Mouse (Mus musculus): ENCODE results near the gene Mcrs1.
"Not testable (repeated sequence)": the region's sequence is repeated elsewhere in the genome, so short reads cannot be mapped to it uniquely, and the experiment has no call there.

The Mcrs1 gene

GRCm38 (mm10) chr15:99251626-99252380, at the start of gene Mcrs1:
Mcrs1 (minus strand) TSS chr15:99251961.
- peak; percentile 99 for DNase-seq (ENCODE audit: low read depth, low spot score)

GRCm38 (mm10) chr15:99296213-99296612, 44.5 kb upstream of the Mcrs1 start:
- no peak for DNase-seq (ENCODE audit: low read depth, low spot score)

- DNase-seq (ENCODE audit: low read depth, low spot score) = peak; percentile 31
These were observed 43.8 kb upstream of the Mcrs1 start, which contains the start of gene Fam186b for GRCm38 (mm10) chr15:99295484-99295981. Fam186b (minus strand) TSS chr15:99295888.

- peak; percentile 92 for DNase-seq (ENCODE audit: low read depth, low spot score)
These were observed 43.1 kb upstream of the Mcrs1 start, which contains the start of gene Prpf40b for GRCm38 (mm10) chr15:99294813-99295374. Prpf40b (plus strand) TSS chr15:99295087.

GRCm38 (mm10) chr15:99294287-99294686, 42.5 kb upstream of the Mcrs1 start:
- no peak for DNase-seq (ENCODE audit: low read depth, low spot score)

- no peak for DNase-seq (ENCODE audit: low read depth, low spot score)
These were observed 38.8 kb upstream of the Mcrs1 start for GRCm38 (mm10) chr15:99290586-99290985.

GRCm38 (mm10) chr15:99285189-99285535, 33.4 kb upstream of the Mcrs1 start:
- DNase-seq (ENCODE audit: low read depth, low spot score) = no peak

GRCm38 (mm10) chr15:99284527-99285188, 32.9 kb upstream of the Mcrs1 start:
- DNase-seq (ENCODE audit: low read depth, low spot score) = no peak

- DNase-seq (ENCODE audit: low read depth, low spot score) = no peak
These were observed 31.7 kb upstream of the Mcrs1 start for GRCm38 (mm10) chr15:99283456-99283855.

- DNase-seq (ENCODE audit: low read depth, low spot score) = no peak
These were observed 26.5 kb upstream of the Mcrs1 start for GRCm38 (mm10) chr15:99278271-99278670.

- no peak for DNase-seq (ENCODE audit: low read depth, low spot score)
These were observed 24.3 kb upstream of the Mcrs1 start for GRCm38 (mm10) chr15:99276095-99276494.

GRCm38 (mm10) chr15:99265679-99266078, 13.9 kb upstream of the Mcrs1 start:
- peak; percentile 84 for DNase-seq (ENCODE audit: low read depth, low spot score)

- no peak for DNase-seq (ENCODE audit: low read depth, low spot score)
These were observed 12.6 kb upstream of the Mcrs1 start for GRCm38 (mm10) chr15:99264363-99264762.

- DNase-seq (ENCODE audit: low read depth, low spot score) = no peak
These were observed 10.9 kb upstream of the Mcrs1 start for GRCm38 (mm10) chr15:99262702-99263101.

GRCm38 (mm10) chr15:99259730-99260252, 8.0 kb upstream of the Mcrs1 start:
- DNase-seq (ENCODE audit: low read depth, low spot score) = peak; percentile 87

GRCm38 (mm10) chr15:99259167-99259729, 7.5 kb upstream of the Mcrs1 start:
- no peak for DNase-seq (ENCODE audit: low read depth, low spot score)

GRCm38 (mm10) chr15:99255241-99255749, 3.5 kb upstream of the Mcrs1 start:
- DNase-seq (ENCODE audit: low read depth, low spot score) = no peak

GRCm38 (mm10) chr15:99254477-99255005, 2.8 kb upstream of the Mcrs1 start:
- no peak for DNase-seq (ENCODE audit: low read depth, low spot score)

GRCm38 (mm10) chr15:99253772-99254171, 2.0 kb upstream of the Mcrs1 start:
- no peak for DNase-seq (ENCODE audit: low read depth, low spot score)

- DNase-seq (ENCODE audit: low read depth, low spot score) = not testable (repeated sequence)
These were observed 1.4 kb upstream of the Mcrs1 start for GRCm38 (mm10) chr15:99253175-99253479.

GRCm38 (mm10) chr15:99252381-99253174, 817 bp upstream of the Mcrs1 start:
- DNase-seq (ENCODE audit: low read depth, low spot score) = peak; percentile 19

All from mesoderm, embryonic 11.5 days (tissue).